Mouse (Mus musculus): ENCODE data around the gene Sept11. TPM values are rescaled to one million over a fixed set of nuclear protein-coding genes. Genes with fewer than 3 reads are reported as not detected.

Sept11 gene
- polyA plus RNA-seq, 1 experiment from 2014 or later = 178 TPM

DNA sequence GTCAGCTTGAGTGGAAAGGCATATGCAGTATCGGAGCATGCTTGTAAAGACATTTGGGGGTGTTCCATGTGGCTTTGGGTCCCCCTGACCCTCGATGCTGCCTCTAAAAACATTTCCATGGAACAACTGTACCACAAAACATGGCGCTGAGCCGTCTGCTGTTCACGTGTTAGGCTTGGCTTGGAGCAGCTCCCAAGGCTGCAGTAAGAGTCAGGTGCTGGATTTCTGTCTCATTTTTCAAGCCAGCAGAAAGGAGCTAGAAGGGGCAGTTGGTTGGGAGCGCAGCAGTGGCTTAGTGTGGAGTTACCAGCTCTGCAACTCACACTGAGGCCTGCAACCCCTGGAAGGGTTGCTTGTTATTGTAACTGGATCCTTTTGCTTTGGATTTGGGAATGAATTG, 21.3 kb downstream of the Sept11 start:
- H3K9ac ChIP-seq (ENCODE audit: low read length) = no peak overlapping the region
- H3K9me3 ChIP-seq (ENCODE audit: control insufficient read depth, low read length) = no peaks in the 10 kb centered on the region
- H3K27me3 ChIP-seq (replicated peaks; ENCODE audit: control insufficient read depth, insufficient read depth, low read length) = no peaks in the 10 kb centered on the region
- H3K4me2 ChIP-seq (ENCODE audit: low read length) = no peak overlapping the region
- WGBS = 78% methylated on average over 6 of the region's 6 CpGs
- DNase-seq (ENCODE audit: low spot score) (no peak), ATAC-seq (replicated peaks; ENCODE audit: low FRiP score, low TSS enrichment, low read depth) (no peak)
- H3K36me3 ChIP-seq (ENCODE audit: control insufficient read depth, insufficient read depth, low read length) = peaks cover 10% of the 10 kb centered on the region; the same call in 1 of the 2 replicates
- no peak overlapping the region for H3K4me3 ChIP-seq (ENCODE audit: low read depth, low read length)
- peaks cover 12% of the 10 kb centered on the region; the same call in 1 of the 2 replicates for H3K4me1 ChIP-seq (replicated peaks; ENCODE audit: control insufficient read depth, insufficient read depth, low read length)
- no peak overlapping the region; the same call in 1 of the 2 replicates for H3K27ac ChIP-seq (ENCODE audit: low read depth)

DNA sequence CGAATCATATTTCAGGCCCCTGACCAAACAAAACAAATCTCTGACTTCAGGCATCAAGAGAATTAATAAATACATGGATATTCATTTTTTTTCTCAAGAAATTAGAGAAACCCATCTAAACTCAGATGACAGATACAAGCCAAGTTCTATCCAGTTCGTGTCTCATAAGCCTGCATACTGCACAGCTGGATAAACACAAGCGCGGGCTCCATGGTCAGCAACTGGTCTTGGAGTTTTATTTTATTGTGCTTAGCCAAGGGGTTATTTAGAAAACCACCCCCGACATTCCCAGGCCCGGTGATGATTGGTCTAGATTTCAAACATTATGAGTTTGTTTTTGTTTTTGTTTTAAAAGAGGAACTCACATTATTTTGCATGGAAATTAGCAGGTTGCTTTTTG, 21.8 kb downstream of the Sept11 start:
- DNase-seq (ENCODE audit: low spot score) (no peak), ATAC-seq (replicated peaks; ENCODE audit: low FRiP score, low TSS enrichment, low read depth) (no peak)
- Histone ChIP-seq H3K36me3 (ENCODE audit: control insufficient read depth, insufficient read depth, low read length) (peaks cover 8% of the 10 kb centered on the region; the same call in 1 of the 2 replicates), H3K4me2 (ENCODE audit: low read length) (no peak overlapping the region), H3K4me1 (replicated peaks; ENCODE audit: control insufficient read depth, insufficient read depth, low read length) (peaks cover 15% of the 10 kb centered on the region; the same call in 1 of the 2 replicates), H3K9ac (ENCODE audit: low read length) (no peak overlapping the region), H3K9me3 (ENCODE audit: control insufficient read depth, low read length) (no peaks in the 10 kb centered on the region), H3K27ac (ENCODE audit: low read depth) (no peak overlapping the region), H3K4me3 (ENCODE audit: low read depth, low read length) (no peak overlapping the region), H3K27me3 (replicated peaks; ENCODE audit: control insufficient read depth, insufficient read depth, low read length) (no peaks in the 10 kb centered on the region)
- WGBS = 70% methylated on average over 6 of the region's 6 CpGs

DNA sequence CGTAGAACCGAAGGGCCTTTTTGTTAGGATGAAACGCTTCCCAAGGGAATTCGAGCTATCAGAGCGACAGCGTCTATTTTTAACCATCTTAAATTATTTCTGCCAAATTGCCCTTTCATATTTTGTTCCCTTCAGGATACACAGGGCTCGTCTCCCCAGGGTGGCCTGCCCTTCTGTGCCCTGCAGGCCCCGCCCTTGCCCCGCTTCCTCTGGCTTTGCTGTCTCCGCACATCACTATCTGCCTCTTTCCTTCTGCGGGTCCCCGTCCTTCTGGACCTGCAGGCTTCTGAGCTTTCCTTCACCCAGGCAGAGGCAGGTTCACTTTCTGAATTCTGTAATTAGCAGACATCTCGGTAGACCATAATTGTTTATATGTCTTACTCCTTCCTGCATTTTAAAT, 22.6 kb downstream of the Sept11 start:
- WGBS = 80% methylated on average over 13 of the region's 13 CpGs
- H3K27ac ChIP-seq (ENCODE audit: low read depth) = no peak overlapping the region

DNA sequence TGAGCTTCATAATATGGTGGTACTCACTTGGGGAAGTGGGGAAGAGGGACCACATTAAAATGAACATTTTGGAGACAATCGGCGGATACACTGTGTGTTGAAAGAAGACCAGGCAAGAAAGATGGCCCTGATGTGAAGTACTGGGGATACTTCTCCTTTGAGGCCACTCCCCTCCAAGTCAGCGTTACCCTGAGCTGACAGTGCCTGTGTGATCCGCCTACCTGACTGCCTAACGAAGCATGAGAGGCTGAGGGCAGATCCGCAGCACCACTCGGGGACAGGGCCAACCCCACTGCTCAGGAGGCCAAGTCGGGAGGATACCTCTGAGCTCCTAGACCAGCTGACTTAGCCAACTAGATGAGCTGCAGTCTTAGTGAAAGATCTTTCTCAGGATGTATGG, 24.4 kb downstream of the Sept11 start:
- WGBS = 89% methylated on average over 8 of the region's 8 CpGs
- no peak overlapping the region for H3K4me2 ChIP-seq (ENCODE audit: low read length)
- H3K9me3 ChIP-seq (ENCODE audit: control insufficient read depth, low read length) = no peaks in the 10 kb centered on the region
- no peak overlapping the region for H3K4me3 ChIP-seq (ENCODE audit: low read depth, low read length)
- no peak for DNase-seq (ENCODE audit: low spot score)
- ATAC-seq (replicated peaks; ENCODE audit: low FRiP score, low TSS enrichment, low read depth) = no peak
- H3K27ac ChIP-seq (ENCODE audit: low read depth) = no peak overlapping the region
- no peaks in the 10 kb centered on the region for H3K27me3 ChIP-seq (replicated peaks; ENCODE audit: control insufficient read depth, insufficient read depth, low read length)
- H3K36me3 ChIP-seq (ENCODE audit: control insufficient read depth, insufficient read depth, low read length) = no peaks in the 10 kb centered on the region
- H3K4me1 ChIP-seq (replicated peaks; ENCODE audit: control insufficient read depth, insufficient read depth, low read length) = peaks cover 31% of the 10 kb centered on the region
- H3K9ac ChIP-seq (ENCODE audit: low read length) = no peak overlapping the region

More for the DNA sequence above, 22.6 kb downstream of the Sept11 start:
- ATAC-seq (replicated peaks; ENCODE audit: low FRiP score, low TSS enrichment, low read depth) (no peak), DNase-seq (ENCODE audit: low spot score) (no peak)
- Histone ChIP-seq H3K4me3 (ENCODE audit: low read depth, low read length) (no peak overlapping the region), H3K4me1 (replicated peaks; ENCODE audit: control insufficient read depth, insufficient read depth, low read length) (peaks cover 23% of the 10 kb centered on the region), H3K9ac (ENCODE audit: low read length) (no peak overlapping the region), H3K36me3 (ENCODE audit: control insufficient read depth, insufficient read depth, low read length) (0 out of 2 replicates have a peak, but pooled peaks cover 1% of the 10 kb centered on the region), H3K27me3 (replicated peaks; ENCODE audit: control insufficient read depth, insufficient read depth, low read length) (no peaks in the 10 kb centered on the region), H3K4me2 (ENCODE audit: low read length) (no peak overlapping the region), H3K9me3 (ENCODE audit: control insufficient read depth, low read length) (no peaks in the 10 kb centered on the region)

DNA sequence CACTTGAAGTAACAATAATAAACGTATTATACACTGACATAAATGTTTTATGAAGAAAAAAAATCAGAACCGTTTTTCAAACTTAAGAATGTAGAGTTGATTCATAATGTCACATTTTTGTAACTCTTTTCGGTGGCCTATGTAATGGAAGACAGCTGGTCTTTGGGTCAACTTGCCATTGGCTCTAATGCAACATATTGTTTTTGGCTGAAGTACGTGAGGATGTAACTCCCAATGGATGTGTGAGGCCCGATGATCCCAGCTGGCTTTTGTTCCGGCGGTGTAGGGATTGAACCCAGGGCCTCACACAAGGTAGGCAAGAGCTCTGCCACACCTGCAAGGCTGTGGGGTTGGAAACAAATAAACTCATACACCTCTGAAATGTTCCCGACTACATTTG, 28.4 kb downstream of the Sept11 start:
- 64% methylated on average over 8 of the region's 8 CpGs for WGBS

DNA sequence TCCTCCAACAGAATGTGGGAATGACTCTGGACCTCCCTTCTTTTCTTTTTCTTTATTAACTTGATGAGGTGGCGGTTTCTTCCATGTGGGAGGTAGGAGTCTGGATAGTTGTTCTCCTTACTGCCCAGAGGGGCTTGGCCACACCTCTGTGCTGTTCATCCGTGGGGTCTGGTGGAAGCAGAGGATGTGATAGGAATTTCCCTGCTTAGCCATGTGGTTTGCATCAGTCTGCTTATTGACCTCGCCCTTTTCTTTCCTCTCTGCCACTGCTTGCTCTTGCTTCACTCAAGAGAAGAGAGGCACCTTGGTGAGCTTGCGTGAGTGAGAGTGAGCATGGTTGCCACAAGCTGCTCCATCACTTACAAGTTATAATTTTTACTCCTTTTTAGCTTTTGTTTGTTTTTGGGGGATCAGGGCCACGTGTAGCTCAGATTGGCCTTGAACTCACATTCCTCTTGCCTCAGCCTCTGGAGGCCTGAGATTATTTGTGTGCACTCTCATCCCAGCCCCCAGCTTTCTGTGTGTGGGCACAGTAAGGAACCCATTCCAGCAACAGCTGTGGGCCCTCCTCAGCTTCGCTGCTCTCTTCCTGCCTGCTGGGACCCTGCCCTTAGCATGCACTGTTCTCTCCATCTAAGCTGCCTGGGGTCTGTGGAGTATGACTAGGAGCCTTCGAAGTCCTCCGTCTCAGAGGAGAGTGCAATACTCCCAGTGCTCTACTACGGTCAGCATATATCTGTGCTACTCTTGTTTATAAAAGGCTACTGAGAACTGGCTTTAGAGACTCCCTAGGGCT, 31.0 kb downstream of the Sept11 start:
- no peak for DNase-seq (ENCODE audit: low spot score)
- no peak for ATAC-seq (replicated peaks; ENCODE audit: low FRiP score, low TSS enrichment, low read depth)
- peaks cover 66% of the 10 kb centered on the region for H3K4me1 ChIP-seq (replicated peaks; ENCODE audit: control insufficient read depth, insufficient read depth, low read length)

More for the DNA sequence above, 28.4 kb downstream of the Sept11 start:
- H3K4me2 ChIP-seq (ENCODE audit: low read length) = no peak overlapping the region
- H3K9ac ChIP-seq (ENCODE audit: low read length) = no peak overlapping the region
- H3K9me3 ChIP-seq (ENCODE audit: control insufficient read depth, low read length) = no peaks in the 10 kb centered on the region
- H3K4me1 ChIP-seq (replicated peaks; ENCODE audit: control insufficient read depth, insufficient read depth, low read length) = peaks cover 40% of the 10 kb centered on the region
- DNase-seq (ENCODE audit: low spot score) = no peak
- H3K36me3 ChIP-seq (ENCODE audit: control insufficient read depth, insufficient read depth, low read length) = no peaks in the 10 kb centered on the region
- no peaks in the 10 kb centered on the region for H3K27me3 ChIP-seq (replicated peaks; ENCODE audit: control insufficient read depth, insufficient read depth, low read length)
- H3K27ac ChIP-seq (ENCODE audit: low read depth) = 0 out of 2 replicates have a peak overlapping the region, but pooled peaks have one; percentile 30
- no peak overlapping the region for H3K4me3 ChIP-seq (ENCODE audit: low read depth, low read length)
- ATAC-seq (replicated peaks; ENCODE audit: low FRiP score, low TSS enrichment, low read depth) = no peak

DNA sequence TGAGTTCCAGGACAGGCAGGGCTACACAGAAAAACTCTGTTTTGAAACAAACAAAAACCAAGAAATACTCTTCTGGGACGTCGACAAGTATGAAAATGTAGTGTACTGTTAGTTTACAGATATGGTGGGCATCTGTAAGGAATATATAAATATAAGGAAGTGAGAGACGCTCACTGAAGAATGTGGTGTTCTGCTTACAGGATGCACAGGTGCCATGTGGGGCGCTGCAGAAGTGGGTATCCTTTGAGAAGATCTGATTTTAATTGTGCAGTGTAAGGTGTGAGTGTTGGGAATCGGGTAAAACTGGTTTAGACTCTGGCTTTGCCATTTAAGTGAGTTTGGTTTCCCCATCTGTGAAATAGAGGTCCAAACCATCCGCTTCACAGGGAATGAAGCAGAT, 32.1 kb downstream of the Sept11 start:
- Histone ChIP-seq H3K27me3 (replicated peaks; ENCODE audit: control insufficient read depth, insufficient read depth, low read length) (no peaks in the 10 kb centered on the region), H3K4me2 (ENCODE audit: low read length) (no peak overlapping the region), H3K4me1 (replicated peaks; ENCODE audit: control insufficient read depth, insufficient read depth, low read length) (peaks cover 71% of the 10 kb centered on the region), H3K4me3 (ENCODE audit: low read depth, low read length) (no peak overlapping the region), H3K27ac (ENCODE audit: low read depth) (no peak overlapping the region), H3K9me3 (ENCODE audit: control insufficient read depth, low read length) (no peaks in the 10 kb centered on the region), H3K9ac (ENCODE audit: low read length) (no peak overlapping the region), H3K36me3 (ENCODE audit: control insufficient read depth, insufficient read depth, low read length) (no peaks in the 10 kb centered on the region)
- 82% methylated on average over 6 of the region's 6 CpGs for WGBS
- DNase-seq (ENCODE audit: low spot score) (no peak), ATAC-seq (replicated peaks; ENCODE audit: low FRiP score, low TSS enrichment, low read depth) (no peak)

More for the DNA sequence above, 31.0 kb downstream of the Sept11 start:
- no peaks in the 10 kb centered on the region for H3K27me3 ChIP-seq (replicated peaks; ENCODE audit: control insufficient read depth, insufficient read depth, low read length)
- no peaks in the 10 kb centered on the region for H3K9me3 ChIP-seq (ENCODE audit: control insufficient read depth, low read length)
- H3K4me3 ChIP-seq (ENCODE audit: low read depth, low read length) = no peak overlapping the region
- no peaks in the 10 kb centered on the region for H3K36me3 ChIP-seq (ENCODE audit: control insufficient read depth, insufficient read depth, low read length)
- peak overlapping the region; percentile 47; the same call in 1 of the 2 replicates for H3K27ac ChIP-seq (ENCODE audit: low read depth)
- H3K9ac ChIP-seq (ENCODE audit: low read length) = no peak overlapping the region
- 40% methylated on average over 9 of the region's 9 CpGs for WGBS
- no peak overlapping the region for H3K4me2 ChIP-seq (ENCODE audit: low read length)

DNA sequence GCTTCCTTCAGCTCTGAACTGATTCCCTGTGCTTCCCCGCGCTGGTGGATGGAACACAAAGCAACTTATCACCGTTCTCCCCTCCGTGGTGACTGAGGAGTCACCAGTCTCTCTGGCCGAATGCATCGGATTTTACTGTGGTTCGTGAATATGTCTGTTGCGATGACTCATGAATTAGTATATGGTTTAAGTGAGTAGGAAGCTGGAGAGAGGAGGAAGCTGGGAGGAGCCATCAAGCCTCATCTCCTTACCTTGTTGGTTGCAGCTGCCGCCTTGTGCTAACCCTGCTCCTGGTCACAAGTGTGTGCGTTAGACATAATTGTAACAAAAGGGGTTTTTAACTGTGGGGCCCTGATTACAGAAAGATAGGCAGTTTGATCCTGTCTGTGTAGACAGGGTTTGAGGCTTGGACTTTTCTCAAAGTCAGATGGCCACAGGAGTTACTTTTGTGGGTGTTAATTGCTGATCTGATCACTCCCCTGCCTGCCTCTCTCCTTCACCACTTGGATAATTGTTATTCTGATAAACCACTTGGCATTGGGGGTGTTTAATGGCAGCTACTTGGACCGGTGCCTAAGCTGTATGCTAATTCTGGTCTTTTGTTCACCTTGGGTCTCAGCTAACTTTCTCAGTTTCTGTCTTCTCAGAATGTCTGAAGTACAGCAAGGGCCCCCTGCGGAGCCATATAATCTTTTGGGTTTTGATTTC, 33.1 kb downstream of the Sept11 start:
- Histone ChIP-seq H3K36me3 (ENCODE audit: control insufficient read depth, insufficient read depth, low read length) (no peaks in the 10 kb centered on the region), H3K9me3 (ENCODE audit: control insufficient read depth, low read length) (no peaks in the 10 kb centered on the region), H3K4me1 (replicated peaks; ENCODE audit: control insufficient read depth, insufficient read depth, low read length) (peaks cover 71% of the 10 kb centered on the region), H3K4me3 (ENCODE audit: low read depth, low read length) (no peak overlapping the region), H3K4me2 (ENCODE audit: low read length) (no peak overlapping the region), H3K27ac (ENCODE audit: low read depth) (peak overlapping the region; percentile 39; the same call in 1 of the 2 replicates), H3K9ac (ENCODE audit: low read length) (no peak overlapping the region), H3K27me3 (replicated peaks; ENCODE audit: control insufficient read depth, insufficient read depth, low read length) (no peaks in the 10 kb centered on the region)
- 55% methylated on average over 12 of the region's 12 CpGs for WGBS
- DNase-seq (ENCODE audit: low spot score) (no peak), ATAC-seq (replicated peaks; ENCODE audit: low FRiP score, low TSS enrichment, low read depth) (no peak)

Data from intestine, embryonic 14.5 days (tissue).